In the genomic region with DNA sequence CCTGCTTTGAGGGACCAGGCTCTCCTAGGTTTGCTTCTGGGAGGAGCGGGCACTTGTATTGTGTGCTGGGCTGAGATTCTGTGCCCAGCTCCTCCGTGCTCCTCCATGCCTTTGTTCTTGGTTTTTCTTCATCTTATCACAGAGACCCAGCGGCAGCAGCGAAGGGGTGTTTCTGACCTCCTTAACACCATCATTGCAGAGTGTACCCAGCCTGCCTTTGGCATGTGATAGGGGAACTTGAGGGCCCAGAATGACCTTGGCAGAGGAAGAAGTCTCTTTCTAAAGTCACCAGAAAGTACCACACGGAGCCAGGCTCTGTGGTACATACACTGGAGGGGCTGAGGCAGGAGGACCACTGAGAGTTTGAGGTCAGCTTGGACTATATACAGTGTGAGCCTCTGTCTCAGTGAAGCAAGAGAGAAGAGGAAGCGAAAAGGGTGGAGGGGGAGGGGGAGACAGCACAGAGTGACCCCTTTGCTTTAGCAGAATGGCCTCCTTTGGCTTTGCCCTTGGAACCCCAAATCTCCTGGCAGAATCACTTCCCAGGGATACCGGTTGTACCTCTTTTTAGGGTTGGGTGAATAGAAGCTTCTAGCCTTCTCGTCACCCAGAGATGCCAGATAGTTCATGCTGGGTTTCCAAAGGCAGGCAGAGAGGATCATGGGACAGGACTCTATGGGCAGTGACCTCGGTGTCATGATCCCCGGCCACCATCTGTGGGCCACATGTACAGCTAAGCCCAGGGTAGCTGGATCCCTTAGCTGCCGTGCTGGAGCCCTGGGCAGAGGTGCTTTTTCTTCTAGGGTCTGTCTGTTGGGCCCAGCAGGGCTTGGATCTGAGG, we compare ENCODE assay signal across 11 mouse cellular contexts.
A peak's percentile ranks its signal among the peaks of the same experiment; 100 is the strongest.
DNase-seq lines count a peak whose midpoint lies in the region; ATAC-seq lines count a peak whose summit lies in the region.
"Had no signal": no experiment of that assay in that cellular context is flagged by ENCODE, and none has a peak within 500 bp of the region (broad histone marks: within the 10 kb centered on the region; RNA-seq: fewer than 3 reads in every experiment).

No protein-coding gene starts in this region.

- no peak for DNase-seq in heart, postnatal 10 days
- DNase-seq in liver, embryonic 11.5 days (ENCODE audit: low spot score), result no peak
- DNase-seq in gastrocnemius, postnatal 14 days, result no peak
- no peak for DNase-seq in left cerebral cortex, postnatal 25 days (ENCODE audit: low spot score in 2 of 2)
- DNase-seq: adrenal gland, postnatal 14 days; cerebellum, adult 11-12 months had no signal

- no peak overlapping the region for H3K4me3 ChIP-seq in heart, embryonic 12.5 days
- H3K4me3 ChIP-seq in liver, embryonic 11.5 days (ENCODE audit: low read depth, low read length), result no peak overlapping the region
- no peak overlapping the region for H3K4me3 ChIP-seq in liver, embryonic 12.5 days
- no peak overlapping the region for H3K4me3 ChIP-seq in embryonic facial prominence, embryonic 15.5 days (replicated peaks)
- H3K4me3 ChIP-seq in stomach, embryonic 16.5 days (replicated peaks; ENCODE audit: low read length), result no peak overlapping the region

- no peaks in the 10 kb centered on the region for H3K27me3 ChIP-seq in heart, embryonic 12.5 days (replicated peaks)
- no peaks in the 10 kb centered on the region for H3K27me3 ChIP-seq in liver, embryonic 11.5 days (replicated peaks; ENCODE audit: control insufficient read depth, insufficient read depth, low read length)
- no peaks in the 10 kb centered on the region for H3K27me3 ChIP-seq in liver, embryonic 12.5 days (replicated peaks)
- H3K27me3 ChIP-seq in embryonic facial prominence, embryonic 15.5 days, result no peaks in the 10 kb centered on the region
- H3K27me3 ChIP-seq in stomach, embryonic 16.5 days (ENCODE audit: control insufficient read depth, insufficient read depth, low read length), result no peaks in the 10 kb centered on the region

- H3K4me1 ChIP-seq in heart, embryonic 12.5 days (replicated peaks), result peaks cover 74% of the 10 kb centered on the region
- peaks cover 56% of the 10 kb centered on the region for H3K4me1 ChIP-seq in liver, embryonic 11.5 days (replicated peaks; ENCODE audit: control insufficient read depth, insufficient read depth, low read length)
- peaks cover 67% of the 10 kb centered on the region for H3K4me1 ChIP-seq in liver, embryonic 12.5 days
- peaks cover 93% of the 10 kb centered on the region for H3K4me1 ChIP-seq in embryonic facial prominence, embryonic 15.5 days
- H3K4me1 ChIP-seq in stomach, embryonic 16.5 days (ENCODE audit: control insufficient read depth, insufficient read depth, low read length), result peaks cover 62% of the 10 kb centered on the region

- H3K36me3 ChIP-seq in heart, embryonic 12.5 days, result no peaks in the 10 kb centered on the region
- no peaks in the 10 kb centered on the region for H3K36me3 ChIP-seq in liver, embryonic 11.5 days (ENCODE audit: control insufficient read depth, insufficient read depth, low read length)
- H3K36me3 ChIP-seq in liver, embryonic 12.5 days, result no peaks in the 10 kb centered on the region
- H3K36me3 ChIP-seq in embryonic facial prominence, embryonic 15.5 days, result 0 out of 2 replicates have a peak, but pooled peaks cover 3% of the 10 kb centered on the region
- H3K36me3 ChIP-seq in stomach, embryonic 16.5 days (ENCODE audit: control insufficient read depth, insufficient read depth, low read length), result no peaks in the 10 kb centered on the region

- no peak overlapping the region for H3K27ac ChIP-seq in heart, embryonic 12.5 days (ENCODE audit: poor library complexity, severe bottlenecking)
- H3K27ac ChIP-seq in liver, embryonic 11.5 days (ENCODE audit: low read depth, low read length), result 0 out of 2 replicates have a peak overlapping the region, but pooled peaks have one; percentile 19
- H3K27ac ChIP-seq in liver, embryonic 12.5 days, result no peak overlapping the region
- peak overlapping the region; percentile 87 for H3K27ac ChIP-seq in embryonic facial prominence, embryonic 15.5 days (replicated peaks)
- H3K27ac ChIP-seq in stomach, embryonic 16.5 days (ENCODE audit: low read length), result peak overlapping the region; percentile 21; the same call in 1 of the 2 replicates
- H3K27ac ChIP-seq: hindbrain, embryonic 14.5 days had no signal

- H3K9me3 ChIP-seq in heart, embryonic 12.5 days (replicated peaks), result no peaks in the 10 kb centered on the region
- no peaks in the 10 kb centered on the region for H3K9me3 ChIP-seq in liver, embryonic 11.5 days (ENCODE audit: control insufficient read depth, low read length)
- H3K9me3 ChIP-seq in liver, embryonic 12.5 days (replicated peaks), result no peaks in the 10 kb centered on the region
- H3K9me3 ChIP-seq in embryonic facial prominence, embryonic 15.5 days (replicated peaks), result no peaks in the 10 kb centered on the region
- no peaks in the 10 kb centered on the region for H3K9me3 ChIP-seq in stomach, embryonic 16.5 days (replicated peaks; ENCODE audit: control insufficient read depth, low read length)

- H3K4me2 ChIP-seq in heart, embryonic 12.5 days, result no peak overlapping the region
- H3K4me2 ChIP-seq in liver, embryonic 11.5 days, result no peak overlapping the region
- H3K4me2 ChIP-seq in liver, embryonic 12.5 days, result no peak overlapping the region
- H3K4me2 ChIP-seq in embryonic facial prominence, embryonic 15.5 days (replicated peaks), result no peak overlapping the region
- no peak overlapping the region for H3K4me2 ChIP-seq in stomach, embryonic 16.5 days (ENCODE audit: low read depth, low read length)
- H3K4me2 ChIP-seq: hindbrain, embryonic 14.5 days had no signal

- intact Hi-C loops in heart, postnatal 10 days (cut with DNase I), result no loop called here
- intact Hi-C loops in gastrocnemius, postnatal 14 days (cut with DNase I; ENCODE audit: low total_unique reads), result no loop called here
- intact Hi-C loops in left cerebral cortex, postnatal 25 days (cut with DNase I), result no loop called here

- H3K9ac ChIP-seq in heart, embryonic 12.5 days, result peak overlapping the region; percentile 34; the same call in 1 of the 2 replicates
- no peak overlapping the region for H3K9ac ChIP-seq in liver, embryonic 11.5 days (ENCODE audit: low read depth, low read length)
- no peak overlapping the region for H3K9ac ChIP-seq in liver, embryonic 12.5 days
- H3K9ac ChIP-seq in embryonic facial prominence, embryonic 15.5 days, result no peak overlapping the region
- 0 out of 2 replicates have a peak overlapping the region, but pooled peaks have one; percentile 2 for H3K9ac ChIP-seq in stomach, embryonic 16.5 days (ENCODE audit: low read length)
- H3K9ac ChIP-seq: hindbrain, embryonic 14.5 days had no signal

- no peak for ATAC-seq in heart, embryonic 12.5 days (ENCODE audit: insufficient number of reproducible peaks, low FRiP score)
- ATAC-seq in liver, embryonic 11.5 days (replicated peaks; ENCODE audit: low FRiP score), result no peak
- ATAC-seq in liver, embryonic 12.5 days, result no peak
- no peak for ATAC-seq in embryonic facial prominence, embryonic 15.5 days (ENCODE audit: insufficient number of reproducible peaks, low FRiP score, low TSS enrichment, low read depth)
- ATAC-seq in stomach, embryonic 16.5 days (ENCODE audit: insufficient read depth, low FRiP score), result no peak

- WGBS in heart, embryonic 12.5 days, result 55% methylated on average over 11 of the region's 11 CpGs
- WGBS in liver, embryonic 11.5 days, result 58% methylated on average over 11 of the region's 11 CpGs
- 43% methylated on average over 11 of the region's 11 CpGs for WGBS in liver, embryonic 12.5 days (ENCODE audit: insufficient replicate concordance)
- WGBS in embryonic facial prominence, embryonic 15.5 days, result 60% methylated on average over 11 of the region's 11 CpGs
- 68% methylated on average over 11 of the region's 11 CpGs for WGBS in stomach, embryonic 16.5 days

Comparison
In these comparisons a context has a peak if more than half of its experiments do, and no peak if none do; other contexts are left out.
1. H3K27ac ChIP-seq: peak in liver, embryonic 11.5 days (single experiment), embryonic facial prominence, embryonic 15.5 days (single experiment) and stomach, embryonic 16.5 days (single experiment); none in heart, embryonic 12.5 days (single experiment) and liver, embryonic 12.5 days (single experiment).
2. H3K9ac ChIP-seq: peak in heart, embryonic 12.5 days (single experiment) and stomach, embryonic 16.5 days (single experiment); none in liver, embryonic 11.5 days (single experiment), liver, embryonic 12.5 days (single experiment) and embryonic facial prominence, embryonic 15.5 days (single experiment).